Mouse (Mus musculus): ENCODE measurements at regions not wholly inside any gene's neighbourhood (a gene's known extent, or its start where the extent isn't known, plus 50 kb on each side); places are given as distances from the start of the nearest gene placed in this dataset.

DNA sequence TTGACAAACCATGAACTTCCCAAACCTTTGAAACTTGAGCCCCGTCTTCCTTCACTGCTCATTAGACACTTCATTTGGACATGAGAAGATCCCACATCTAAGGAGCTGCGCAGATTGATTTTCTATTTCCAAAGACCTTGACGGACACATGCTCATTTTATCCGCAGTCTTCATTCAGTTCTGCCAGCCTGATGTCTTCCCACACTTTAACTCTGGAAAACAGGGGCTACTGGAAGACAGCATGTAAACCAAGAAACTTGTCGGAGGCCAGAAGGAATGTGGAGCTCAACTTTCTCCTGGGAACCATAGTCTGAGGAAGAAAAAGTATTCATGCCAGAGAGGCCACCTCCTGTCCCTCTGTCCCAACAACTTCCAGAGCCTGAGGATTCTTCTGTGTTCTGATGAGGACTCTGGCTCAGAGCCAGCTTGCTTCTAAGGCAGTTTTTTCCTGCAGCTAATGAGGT is 161.8 kb downstream of the Gm19410 start:
- no peak for DNase-seq
- WGBS: 88% methylated on average over 5 of the region's 5 CpGs

DNA sequence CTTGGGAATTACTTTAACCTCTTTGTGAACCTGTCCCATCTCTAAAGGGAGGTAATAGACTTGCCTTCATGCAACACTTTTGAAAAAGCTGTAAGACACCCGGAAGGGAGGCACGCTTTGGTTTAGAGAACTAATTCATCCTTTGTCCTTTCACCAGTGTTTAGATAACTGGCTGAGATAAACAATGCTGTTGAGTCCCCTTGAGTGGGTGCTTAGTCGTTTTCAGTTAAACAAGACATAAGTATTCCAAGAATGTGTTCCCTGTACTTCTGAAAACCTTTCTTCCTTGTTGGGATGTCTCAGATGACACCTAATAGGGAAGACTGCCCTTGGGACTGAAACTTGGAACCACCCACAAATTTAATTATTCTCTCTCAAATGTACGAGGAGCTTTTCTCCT is 164.7 kb downstream of the Gm19410 start:
- no peak overlapping the region for H3K4me3 ChIP-seq (replicated peaks; ENCODE audit: low read depth, low read length)
- WGBS: 71% methylated on average over 4 of the region's 4 CpGs
- H3K36me3 ChIP-seq (ENCODE audit: control insufficient read depth, insufficient read depth, low read length): no peaks in the 10 kb centered on the region
- H3K27me3 ChIP-seq (ENCODE audit: control insufficient read depth, insufficient read depth, low read length): no peaks in the 10 kb centered on the region
- H3K4me1 ChIP-seq (ENCODE audit: control insufficient read depth, insufficient read depth, low read length): peaks cover 11% of the 10 kb centered on the region; the same call in 1 of the 2 replicates
- H3K9me3 ChIP-seq (ENCODE audit: control insufficient read depth, low read length): no peaks in the 10 kb centered on the region
- no peak overlapping the region for H3K9ac ChIP-seq (replicated peaks; ENCODE audit: low read length)
- no peak for ATAC-seq (ENCODE audit: low FRiP score, low TSS enrichment)
- no peak overlapping the region for H3K27ac ChIP-seq (replicated peaks; ENCODE audit: low read depth, low read length)
- H3K4me2 ChIP-seq (ENCODE audit: low read length): no peak overlapping the region
- DNase-seq: no peak

More for the DNA sequence above, 161.8 kb downstream of the Gm19410 start:
- H3K27me3 ChIP-seq (ENCODE audit: control insufficient read depth, insufficient read depth, low read length): no peaks in the 10 kb centered on the region
- H3K27ac ChIP-seq (replicated peaks; ENCODE audit: low read depth, low read length): no peak overlapping the region
- no peaks in the 10 kb centered on the region for H3K9me3 ChIP-seq (ENCODE audit: control insufficient read depth, low read length)
- no peak overlapping the region for H3K4me3 ChIP-seq (replicated peaks; ENCODE audit: low read depth, low read length)
- H3K9ac ChIP-seq (replicated peaks; ENCODE audit: low read length): no peak overlapping the region
- ATAC-seq (ENCODE audit: low FRiP score, low TSS enrichment): no peak
- H3K36me3 ChIP-seq (ENCODE audit: control insufficient read depth, insufficient read depth, low read length): no peaks in the 10 kb centered on the region
- 0 out of 2 replicates have a peak, but pooled peaks cover 3% of the 10 kb centered on the region for H3K4me1 ChIP-seq (ENCODE audit: control insufficient read depth, insufficient read depth, low read length)
- no peak overlapping the region for H3K4me2 ChIP-seq (ENCODE audit: low read length)

DNA sequence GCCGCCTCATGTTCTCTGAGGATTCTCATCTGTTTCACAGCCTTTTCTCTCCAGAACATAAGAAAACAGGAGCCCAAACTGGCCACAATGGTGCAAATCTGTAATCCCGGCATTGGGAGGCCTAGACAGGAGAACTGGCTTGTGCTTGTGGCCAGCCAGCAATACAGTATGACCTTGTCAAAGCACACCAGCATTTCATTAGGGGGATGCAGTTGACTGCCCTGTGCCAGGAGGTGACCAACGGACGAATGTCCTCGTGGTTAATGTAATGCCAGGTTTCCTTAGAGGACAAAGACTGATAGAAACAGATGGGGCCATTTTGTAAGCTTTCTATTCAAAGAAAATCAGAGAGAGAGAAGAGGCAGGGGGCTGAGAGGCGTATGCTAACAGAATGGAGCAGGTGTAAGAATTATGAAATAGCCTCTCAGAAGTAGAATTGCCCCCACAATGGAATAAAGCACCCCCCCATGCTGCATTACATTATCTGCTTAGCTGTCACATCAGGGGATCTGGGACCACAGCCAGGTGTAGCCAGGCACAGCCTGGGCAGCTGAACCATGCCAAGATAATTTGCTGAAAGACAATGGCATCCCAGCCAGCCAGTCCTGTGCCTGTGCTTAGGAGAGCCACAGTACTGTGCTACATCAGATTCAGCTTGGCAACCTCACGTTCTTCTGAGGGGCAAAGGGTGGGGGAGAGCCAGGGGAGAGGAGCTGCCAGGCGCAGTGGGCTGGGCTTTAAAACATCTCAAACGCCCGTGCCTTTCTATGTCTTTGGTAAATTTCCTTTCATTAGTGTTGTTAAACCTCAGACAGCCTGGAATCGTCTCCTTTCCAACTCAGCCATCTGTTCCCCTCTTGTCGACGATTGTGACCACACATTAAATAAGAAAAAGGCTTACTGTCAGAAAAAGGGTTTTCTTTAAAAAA is 167.9 kb downstream of the Gm19410 start:
- Histone ChIP-seq H3K9me3 (ENCODE audit: control insufficient read depth, low read length) (no peaks in the 10 kb centered on the region), H3K27me3 (ENCODE audit: control insufficient read depth, insufficient read depth, low read length) (no peaks in the 10 kb centered on the region), H3K9ac (replicated peaks; ENCODE audit: low read length) (no peak overlapping the region), H3K27ac (replicated peaks; ENCODE audit: low read depth, low read length) (peak overlapping the region; percentile 82), H3K4me2 (ENCODE audit: low read length) (no peak overlapping the region), H3K4me3 (replicated peaks; ENCODE audit: low read depth, low read length) (no peak overlapping the region), H3K4me1 (ENCODE audit: control insufficient read depth, insufficient read depth, low read length) (peaks cover 8% of the 10 kb centered on the region; the same call in 1 of the 2 replicates), H3K36me3 (ENCODE audit: control insufficient read depth, insufficient read depth, low read length) (no peaks in the 10 kb centered on the region)
- ATAC-seq (ENCODE audit: low FRiP score, low TSS enrichment) (peak; percentile 94), DNase-seq (peak; percentile 85)
- WGBS: 22% methylated on average over 13 of the region's 13 CpGs

DNA sequence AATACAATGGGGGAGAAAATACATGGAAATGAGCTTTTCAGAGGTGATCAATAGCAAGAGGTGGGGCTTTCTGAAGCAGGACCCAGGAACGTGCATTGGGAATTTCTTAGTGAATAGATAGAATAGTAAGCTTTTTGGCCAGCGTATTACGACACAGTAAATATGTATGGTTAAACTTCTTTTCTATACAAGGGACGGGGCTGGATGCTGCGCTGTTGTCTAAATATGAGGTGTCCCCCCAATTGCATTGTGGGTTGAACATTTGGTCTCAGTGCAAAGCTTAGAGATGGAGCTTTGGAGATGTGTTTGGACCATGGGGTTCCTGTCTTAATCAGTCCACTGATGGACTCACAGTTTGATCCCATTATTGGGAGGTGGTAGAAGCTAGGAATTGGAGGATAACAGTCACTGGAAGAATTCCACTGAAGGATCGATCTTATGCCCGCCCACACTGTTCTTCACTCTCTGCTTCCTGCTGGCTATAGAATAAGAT is 168.6 kb downstream of the Gm19410 start:
- H3K27me3 ChIP-seq (ENCODE audit: control insufficient read depth, insufficient read depth, low read length): no peaks in the 10 kb centered on the region
- DNase-seq (no peak), ATAC-seq (ENCODE audit: low FRiP score, low TSS enrichment) (peak; percentile 44; the same call in 1 of the 2 replicates)
- H3K9ac ChIP-seq (replicated peaks; ENCODE audit: low read length): no peak overlapping the region
- no peak overlapping the region for H3K4me2 ChIP-seq (ENCODE audit: low read length)
- H3K27ac ChIP-seq (replicated peaks; ENCODE audit: low read depth, low read length): peak overlapping the region; percentile 82
- peaks cover 8% of the 10 kb centered on the region; the same call in 1 of the 2 replicates for H3K4me1 ChIP-seq (ENCODE audit: control insufficient read depth, insufficient read depth, low read length)
- no peak overlapping the region for H3K4me3 ChIP-seq (replicated peaks; ENCODE audit: low read depth, low read length)
- WGBS: 46% methylated on average over 7 of the region's 7 CpGs
- no peaks in the 10 kb centered on the region for H3K9me3 ChIP-seq (ENCODE audit: control insufficient read depth, low read length)
- H3K36me3 ChIP-seq (ENCODE audit: control insufficient read depth, insufficient read depth, low read length): no peaks in the 10 kb centered on the region

DNA sequence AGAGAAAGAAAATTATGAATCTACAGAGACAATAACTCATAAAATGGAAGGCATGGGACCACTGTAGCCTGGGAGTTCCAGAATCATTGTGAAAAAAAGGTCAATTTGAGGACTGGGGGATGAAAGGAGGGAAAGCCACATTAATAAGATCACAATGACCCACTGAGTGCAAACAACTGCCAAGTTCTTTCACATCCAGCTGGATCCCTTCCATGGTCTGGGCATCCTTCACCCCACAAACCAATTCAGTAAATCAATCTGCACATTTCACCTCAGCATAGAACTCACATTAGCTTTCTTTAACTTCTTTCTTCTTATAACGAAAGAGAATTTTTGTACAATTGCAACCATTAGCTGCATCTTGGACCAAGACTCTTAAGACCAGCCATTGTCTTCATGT is 169.4 kb downstream of the Gm19410 start:
- H3K27ac ChIP-seq (replicated peaks; ENCODE audit: low read depth, low read length): no peak overlapping the region
- peaks cover 8% of the 10 kb centered on the region; the same call in 1 of the 2 replicates for H3K4me1 ChIP-seq (ENCODE audit: control insufficient read depth, insufficient read depth, low read length)
- H3K9ac ChIP-seq (replicated peaks; ENCODE audit: low read length): no peak overlapping the region
- 100% methylated on average over 1 of the region's 1 CpGs for WGBS
- no peak overlapping the region for H3K4me3 ChIP-seq (replicated peaks; ENCODE audit: low read depth, low read length)
- no peaks in the 10 kb centered on the region for H3K27me3 ChIP-seq (ENCODE audit: control insufficient read depth, insufficient read depth, low read length)
- H3K9me3 ChIP-seq (ENCODE audit: control insufficient read depth, low read length): no peaks in the 10 kb centered on the region
- no peaks in the 10 kb centered on the region for H3K36me3 ChIP-seq (ENCODE audit: control insufficient read depth, insufficient read depth, low read length)
- no peak overlapping the region for H3K4me2 ChIP-seq (ENCODE audit: low read length)
- DNase-seq: no peak
- no peak for ATAC-seq (ENCODE audit: low FRiP score, low TSS enrichment)

DNA sequence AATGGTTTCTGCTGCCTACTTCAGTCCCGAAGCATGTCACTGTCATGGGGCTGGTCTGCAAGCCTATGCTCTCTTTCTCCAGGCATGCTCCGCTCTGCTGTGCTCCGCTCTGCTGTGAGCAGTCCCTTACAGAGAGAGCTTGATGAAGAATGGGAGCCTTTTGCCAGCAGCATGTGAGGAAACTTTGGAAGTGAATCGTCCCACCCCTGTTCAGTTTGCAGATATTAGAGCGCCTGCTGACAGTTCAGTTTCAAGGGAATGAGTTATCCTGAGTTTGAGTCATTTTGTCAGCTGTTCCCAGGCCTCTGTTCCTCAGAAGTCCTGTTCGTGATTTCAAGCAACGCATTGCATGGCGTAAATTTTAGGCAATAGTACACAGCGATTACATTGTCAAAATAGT is 173.6 kb downstream of the Gm19410 start:
- no peak overlapping the region for H3K4me2 ChIP-seq (ENCODE audit: low read length)
- no peaks in the 10 kb centered on the region for H3K36me3 ChIP-seq (ENCODE audit: control insufficient read depth, insufficient read depth, low read length)
- H3K4me3 ChIP-seq (replicated peaks; ENCODE audit: low read depth, low read length): no peak overlapping the region
- ATAC-seq (ENCODE audit: low FRiP score, low TSS enrichment) (no peak), DNase-seq (no peak)
- H3K9ac ChIP-seq (replicated peaks; ENCODE audit: low read length): no peak overlapping the region
- no peaks in the 10 kb centered on the region for H3K9me3 ChIP-seq (ENCODE audit: control insufficient read depth, low read length)
- no peak overlapping the region for H3K27ac ChIP-seq (replicated peaks; ENCODE audit: low read depth, low read length)
- no peaks in the 10 kb centered on the region for H3K27me3 ChIP-seq (ENCODE audit: control insufficient read depth, insufficient read depth, low read length)
- H3K4me1 ChIP-seq (ENCODE audit: control insufficient read depth, insufficient read depth, low read length): no peaks in the 10 kb centered on the region
- WGBS: 93% methylated on average over 9 of the region's 9 CpGs

DNA sequence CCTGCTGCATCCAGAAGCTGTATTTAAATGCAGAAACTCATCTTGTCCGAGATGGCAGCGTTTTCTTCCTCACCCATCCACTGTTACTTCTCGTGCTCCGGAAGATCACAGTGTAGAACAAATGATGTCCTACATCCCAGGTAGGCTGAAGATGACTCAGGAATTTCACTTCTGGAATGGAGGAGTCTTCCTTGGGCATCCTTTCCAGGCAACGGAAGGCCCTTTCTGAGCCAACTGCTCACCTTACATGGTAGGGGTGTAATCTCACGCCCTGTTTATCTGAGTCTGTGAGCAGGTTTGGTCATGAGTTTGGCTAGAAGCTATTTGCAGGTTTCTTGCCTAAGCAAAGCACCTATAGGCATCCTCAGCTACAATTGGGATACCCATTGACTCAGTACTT is 176.9 kb downstream of the Gm19410 start:
- WGBS: 95% methylated on average over 6 of the region's 6 CpGs
- no peak overlapping the region for H3K4me2 ChIP-seq (ENCODE audit: low read length)
- ATAC-seq (ENCODE audit: low FRiP score, low TSS enrichment): no peak

DNA sequence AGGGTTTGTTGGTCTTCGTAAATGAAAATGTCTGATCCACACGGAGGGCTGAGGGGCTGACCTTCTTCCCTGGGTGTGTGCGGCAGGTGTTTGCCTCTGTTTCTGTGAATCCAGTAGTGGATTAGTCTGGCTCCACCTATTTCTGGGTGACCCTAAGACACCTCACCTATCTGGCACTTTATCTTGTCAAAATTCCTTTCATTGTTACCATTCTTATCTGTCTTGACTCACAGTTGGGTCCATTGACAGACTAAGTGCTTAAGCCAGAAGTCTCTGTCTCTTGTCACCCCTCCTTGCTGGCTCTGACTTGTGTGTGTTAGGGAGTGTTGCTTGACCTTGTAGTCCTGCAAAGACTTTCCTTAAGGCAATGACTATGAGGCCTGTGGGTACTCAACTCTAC is 178.1 kb downstream of the Gm19410 start:
- Histone ChIP-seq H3K27me3 (ENCODE audit: control insufficient read depth, insufficient read depth, low read length) (no peaks in the 10 kb centered on the region), H3K9ac (replicated peaks; ENCODE audit: low read length) (no peak overlapping the region), H3K4me1 (ENCODE audit: control insufficient read depth, insufficient read depth, low read length) (no peaks in the 10 kb centered on the region), H3K9me3 (ENCODE audit: control insufficient read depth, low read length) (no peaks in the 10 kb centered on the region), H3K4me2 (ENCODE audit: low read length) (no peak overlapping the region), H3K27ac (replicated peaks; ENCODE audit: low read depth, low read length) (no peak overlapping the region), H3K36me3 (ENCODE audit: control insufficient read depth, insufficient read depth, low read length) (no peaks in the 10 kb centered on the region), H3K4me3 (replicated peaks; ENCODE audit: low read depth, low read length) (no peak overlapping the region)
- 89% methylated on average over 3 of the region's 3 CpGs for WGBS
- ATAC-seq (ENCODE audit: low FRiP score, low TSS enrichment): no peak
- DNase-seq: no peak

More for the DNA sequence above, 176.9 kb downstream of the Gm19410 start:
- H3K36me3 ChIP-seq (ENCODE audit: control insufficient read depth, insufficient read depth, low read length): no peaks in the 10 kb centered on the region
- H3K9ac ChIP-seq (replicated peaks; ENCODE audit: low read length): no peak overlapping the region
- no peak overlapping the region for H3K4me3 ChIP-seq (replicated peaks; ENCODE audit: low read depth, low read length)
- H3K27me3 ChIP-seq (ENCODE audit: control insufficient read depth, insufficient read depth, low read length): no peaks in the 10 kb centered on the region
- no peaks in the 10 kb centered on the region for H3K4me1 ChIP-seq (ENCODE audit: control insufficient read depth, insufficient read depth, low read length)
- DNase-seq: no peak
- H3K9me3 ChIP-seq (ENCODE audit: control insufficient read depth, low read length): no peaks in the 10 kb centered on the region
- H3K27ac ChIP-seq (replicated peaks; ENCODE audit: low read depth, low read length): no peak overlapping the region

DNA sequence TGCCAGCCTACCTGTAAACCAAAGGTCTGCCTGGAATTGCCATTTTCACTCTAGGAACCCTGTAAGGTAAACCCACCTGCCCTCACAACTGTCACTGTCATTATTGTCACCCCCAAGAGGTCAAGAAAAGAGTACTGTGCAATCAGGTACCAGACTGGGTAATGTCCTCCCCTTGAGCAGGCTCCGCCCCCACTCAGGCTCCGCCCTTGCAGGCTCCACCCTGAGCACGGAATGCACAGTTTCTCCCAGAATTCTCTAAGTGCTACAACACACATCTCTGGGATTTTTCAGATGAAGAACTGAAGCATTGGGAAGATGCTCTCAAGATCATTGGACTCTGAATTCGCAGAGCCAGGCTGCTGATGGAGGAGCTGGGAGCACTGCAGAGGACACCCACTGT is 178.9 kb downstream of the Gm19410 start:
- no peaks in the 10 kb centered on the region for H3K9me3 ChIP-seq (ENCODE audit: control insufficient read depth, low read length)
- no peak overlapping the region for H3K27ac ChIP-seq (replicated peaks; ENCODE audit: low read depth, low read length)
- H3K27me3 ChIP-seq (ENCODE audit: control insufficient read depth, insufficient read depth, low read length): no peaks in the 10 kb centered on the region
- no peak overlapping the region for H3K9ac ChIP-seq (replicated peaks; ENCODE audit: low read length)
- H3K36me3 ChIP-seq (ENCODE audit: control insufficient read depth, insufficient read depth, low read length): no peaks in the 10 kb centered on the region
- WGBS: 86% methylated on average over 4 of the region's 4 CpGs
- DNase-seq (no peak), ATAC-seq (ENCODE audit: low FRiP score, low TSS enrichment) (no peak)
- H3K4me2 ChIP-seq (ENCODE audit: low read length): no peak overlapping the region
- H3K4me1 ChIP-seq (ENCODE audit: control insufficient read depth, insufficient read depth, low read length): no peaks in the 10 kb centered on the region
- no peak overlapping the region for H3K4me3 ChIP-seq (replicated peaks; ENCODE audit: low read depth, low read length)

Data from midbrain, embryonic 14.5 days (tissue).